In genomic region chr9:106175552-106176200, GRCm38 (mm10) we compare ENCODE assay signal across 1 mouse cellular context.
TF ChIP-seq lines count a peak whose summit lies in the region.

No protein-coding gene starts in this region.

TF ChIP-seq in CH12.LX, 34 proteins besides CTCF, POLR2A, EP300 and RAD21:
- 0 out of 2 replicates have a peak, but pooled peaks have one; percentile 27 for TF ChIP-seq SIN3A (IDR thresholded peaks at IDR 0.05; ENCODE audit: low read length)
- TF ChIP-seq IRF4 (IDR thresholded peaks at IDR 0.05; ENCODE audit: low read depth, low read length): no peak
- TF ChIP-seq POLR2AphosphoS2 (IDR thresholded peaks at IDR 0.05; ENCODE audit: low read depth, low read length): 0 out of 2 replicates have a peak, but pooled peaks have one; percentile 36
TF ChIP-seq in CH12.LX: peak in this region for 2.
